Mouse (Mus musculus) G1E (cell line): ENCODE measurements around the gene Bcl2l11.

ENCODE experiments used
- CTCF ChIP-seq: IDR thresholded peaks from 2 replicates; pipeline ENCODE4 v1.5.1; 2012; ENCODE audit warnings: low read depth, low read length, inconsistent platforms, mixed read lengths
- GATA1 ChIP-seq: IDR thresholded peaks from 2 replicates; pipeline ENCODE4 v1.6.1; 2012; ENCODE audit warnings: borderline replicate concordance, low read length, inconsistent platforms, mixed read lengths
- GATA2 ChIP-seq: IDR thresholded peaks from 2 replicates; pipeline ENCODE4 v1.6.1; 2012; ENCODE audit warnings: low read depth, low read length, inconsistent platforms, borderline replicate concordance
- POLR2AphosphoS5 ChIP-seq: IDR thresholded peaks from 2 replicates; pipeline ENCODE4 v1.6.1; 2012; ENCODE audit warnings: low read depth, low read length, inconsistent platforms; ENCODE audit not compliant: insufficient replicate concordance
- TAL1 ChIP-seq: conservative IDR thresholded peaks from 2 replicates; pipeline ENCODE4 v1.6.1; 2012; ENCODE audit warnings: low read depth, low read length, inconsistent platforms, mixed read lengths

GRCm38 (mm10) chr2:128174176-128174575, 48.3 kb downstream of the Bcl2l11 start:
- TF ChIP-seq CTCF (no peak), TAL1 (no peak), GATA1 (no peak), POLR2AphosphoS5 (no peak), GATA2 (no peak)
